Mouse (Mus musculus) cerebellum, adult 2 months (tissue): ENCODE measurements around the gene Tiam1. TPM values are rescaled to one million over a fixed set of nuclear protein-coding genes. Genes with fewer than 3 reads are reported as not detected.

Source experiments
- DNase-seq, 2 experiments: peaks; one replicate each; pipeline ENCODE4 v3.0.0; 2021
- H3K27ac ChIP-seq: fragments of 200-500 bp; 2 replicates; pipeline ENCODE4 v1.5.1; 2012; ENCODE audit warnings: low read length, control low read depth, inconsistent platforms; ENCODE audit not compliant: insufficient read depth
- H3K27me3 ChIP-seq: fragments of 200-500 bp; 2 replicates; pipeline ENCODE4 v1.6.1; 2012; ENCODE audit warnings: inconsistent platforms, mild to moderate bottlenecking, low read length, moderate library complexity; ENCODE audit not compliant: control insufficient read depth, insufficient read depth
- H3K4me1 ChIP-seq: fragments of 200-500 bp; 2 replicates; pipeline ENCODE4 v1.6.1; 2011; ENCODE audit warnings: low read length; ENCODE audit not compliant: control insufficient read depth, insufficient read depth
- H3K4me3 ChIP-seq: fragments of 200-500 bp; replicated peaks from 2 replicates; pipeline ENCODE3; 2011; ENCODE audit warnings: mild to moderate bottlenecking, low read depth, low read length, control low read depth; ENCODE audit not compliant: insufficient read depth
- CTCF ChIP-seq: fragments of 200-500 bp; IDR thresholded peaks from 2 replicates; pipeline ENCODE4 v1.5.1; 2011; ENCODE audit warnings: low read depth, mild to moderate bottlenecking, control low read depth, low read length, moderate library complexity, borderline replicate concordance; ENCODE audit not compliant: insufficient read depth
- POLR2A ChIP-seq: fragments of 200-500 bp; IDR thresholded peaks from 2 replicates; pipeline ENCODE4 v1.6.1; 2011; ENCODE audit warnings: low read length, control low read depth, borderline replicate concordance; ENCODE audit not compliant: insufficient read depth
- WGBS: fragments of 180-500 bp; shearing (Covaris S2); methylation state at CpG from one replicate; pipeline ENCODE4 v1.1.7; 2018; 5-methylcytosine and 5-hydroxymethylcytosine counted together
- polyA plus RNA-seq: library from polyadenylated mRNA; depleted of rRNA; stranded (reverse); fragments of >200 nt; gene quantifications from 2 replicates; pipeline ENCODE4 v1.2.3, GENCODE M21; 2012; rRNA removed

Tiam1 gene
- polyA plus RNA-seq, result 73.6 and 88.5 TPM in 2 replicates

DNA sequence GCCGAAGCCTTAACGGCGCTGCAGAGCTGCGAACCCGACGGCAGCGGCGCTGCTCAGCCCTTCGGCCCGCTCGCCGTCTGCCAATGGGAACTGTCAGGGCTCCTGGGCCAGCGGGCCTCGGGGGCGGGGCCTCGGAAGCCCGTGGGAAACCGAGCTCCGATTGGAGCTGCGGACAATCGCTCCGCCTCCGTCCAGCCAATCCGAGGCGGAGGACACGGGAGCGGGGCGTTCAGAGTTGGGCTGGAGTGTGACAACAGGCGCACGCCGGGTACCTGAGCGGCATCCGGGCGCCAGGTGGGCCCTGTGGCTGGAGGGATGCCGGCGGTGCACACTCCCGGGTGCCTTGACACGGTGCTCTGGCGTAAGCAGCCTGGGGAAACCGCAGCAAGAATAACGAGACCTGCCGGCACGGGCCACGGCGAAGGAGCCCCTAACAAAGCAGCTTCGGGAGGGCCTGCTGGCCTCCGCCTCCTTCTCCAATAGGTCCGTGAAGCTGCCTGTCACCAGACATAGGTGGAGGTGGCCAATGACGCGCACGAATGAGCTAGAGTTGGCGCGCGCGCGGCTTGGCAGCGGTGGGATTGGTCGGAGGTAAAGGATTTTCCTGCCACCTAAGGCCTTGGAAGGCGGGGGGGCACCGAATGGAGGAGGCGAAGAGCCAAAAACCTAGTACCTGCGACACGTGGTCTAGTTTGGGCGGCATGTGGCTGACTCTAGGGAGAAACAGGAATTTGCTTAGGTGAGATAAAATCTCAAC is at the start of gene Tiam1:
Gene Tiam1, minus strand, starts transcription at position 10 of the 757 bp plus-strand sequence.
- WGBS, result under 1% methylated on average over 64 of the region's 64 CpGs
- DNase-seq, result peak; percentile 99 to 100
- H3K4me1 ChIP-seq, result no peaks in the 10 kb centered on the region
- TF ChIP-seq CTCF, result no peak
- TF ChIP-seq POLR2A, result peak; percentile 74; the same call in 1 of the 2 replicates
- H3K27ac ChIP-seq, result peak within 1 kb of the TSS; percentile 10; the same call in 1 of the 2 replicates
- peak within 1 kb of the TSS; percentile 89 for H3K4me3 ChIP-seq
- no peaks in the 10 kb centered on the region for H3K27me3 ChIP-seq

- no peaks in the 10 kb centered on the region for H3K4me1 ChIP-seq
- no peak overlapping the region for H3K27ac ChIP-seq
- WGBS, result 79% methylated on average over 6 of the region's 6 CpGs
- no peak for DNase-seq
- H3K27me3 ChIP-seq, result no peaks in the 10 kb centered on the region
- H3K4me3 ChIP-seq, result no peak overlapping the region
- no peak for TF ChIP-seq CTCF
- TF ChIP-seq POLR2A, result no peak
These were observed 47.7 kb upstream of the Tiam1 start for GRCm38 (mm10) chr16:90191289-90191688.

- 49% methylated on average over 13 of the region's 13 CpGs for WGBS
- DNase-seq, result no peak
- Histone ChIP-seq H3K27me3 (no peaks in the 10 kb centered on the region), H3K4me1 (no peaks in the 10 kb centered on the region), H3K4me3 (no peak overlapping the region), H3K27ac (no peak overlapping the region)
- no peak for TF ChIP-seq POLR2A
- TF ChIP-seq CTCF, result peak; percentile 38; the same call in 1 of the 2 replicates
These were observed 43.9 kb upstream of the Tiam1 start for GRCm38 (mm10) chr16:90187453-90187852.

GRCm38 (mm10) chr16:90185928-90186588 is 42.5 kb upstream of the Tiam1 start:
- DNase-seq, result peak; percentile 76 to 85
- H3K4me3 ChIP-seq, result no peak overlapping the region
- 48% methylated on average over 8 of the region's 8 CpGs for WGBS
- no peak overlapping the region for H3K27ac ChIP-seq
- H3K4me1 ChIP-seq, result peaks cover 4% of the 10 kb centered on the region; the same call in 1 of the 2 replicates
- no peak for TF ChIP-seq POLR2A
- peak; percentile 98 for TF ChIP-seq CTCF
- no peaks in the 10 kb centered on the region for H3K27me3 ChIP-seq

DNA sequence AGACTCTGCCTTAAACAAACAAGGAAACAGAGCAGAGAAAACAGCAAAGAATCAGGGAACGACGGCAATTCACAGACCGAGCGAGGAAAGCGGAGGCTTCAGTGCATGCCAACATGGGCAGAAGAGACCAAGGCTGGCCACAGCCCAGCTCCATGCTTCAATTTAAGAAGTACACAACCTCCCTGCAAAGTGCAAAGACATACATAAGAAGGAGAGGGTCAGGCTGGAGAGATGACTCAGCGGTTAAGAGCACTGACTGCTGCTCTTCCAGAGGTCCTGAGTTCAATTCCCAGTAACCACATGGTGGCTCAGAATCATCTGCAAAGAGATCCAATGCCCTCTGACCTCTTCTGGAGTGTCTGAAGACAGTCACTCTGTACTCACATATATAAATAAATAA is 40.6 kb upstream of the Tiam1 start:
- no peaks in the 10 kb centered on the region for H3K27me3 ChIP-seq
- no peak overlapping the region for H3K4me3 ChIP-seq
- TF ChIP-seq CTCF (no peak), POLR2A (no peak)
- H3K4me1 ChIP-seq, result peaks cover 4% of the 10 kb centered on the region; the same call in 1 of the 2 replicates
- 82% methylated on average over 6 of the region's 6 CpGs for WGBS
- no peak overlapping the region for H3K27ac ChIP-seq
- no peak for DNase-seq

DNA sequence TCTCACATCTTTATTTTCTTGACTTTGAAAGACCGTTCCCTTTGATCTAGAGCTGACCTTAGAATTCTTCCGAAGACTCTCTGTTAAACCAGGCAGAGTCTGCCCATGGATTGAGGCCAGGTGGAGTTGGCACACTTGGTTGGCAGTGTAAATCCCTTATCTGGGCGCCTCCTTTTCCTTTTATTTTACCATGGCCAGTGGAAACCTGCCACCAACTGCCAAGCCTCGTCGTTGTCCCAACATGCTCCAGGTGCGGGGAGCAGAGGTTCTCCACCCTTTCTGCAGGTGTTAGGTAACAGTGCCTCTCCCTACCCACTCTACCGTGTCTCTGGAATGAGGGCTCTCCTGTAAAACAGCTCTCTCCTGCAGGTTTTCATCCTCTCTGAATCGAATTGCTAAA is 38.1 kb upstream of the Tiam1 start:
- WGBS, result 31% methylated on average over 8 of the region's 8 CpGs
- Histone ChIP-seq H3K4me3 (no peak overlapping the region), H3K4me1 (peaks cover 4% of the 10 kb centered on the region; the same call in 1 of the 2 replicates), H3K27me3 (no peaks in the 10 kb centered on the region), H3K27ac (no peak overlapping the region)
- DNase-seq, result peak; percentile 52 to 56
- TF ChIP-seq POLR2A (no peak), CTCF (no peak)

DNA sequence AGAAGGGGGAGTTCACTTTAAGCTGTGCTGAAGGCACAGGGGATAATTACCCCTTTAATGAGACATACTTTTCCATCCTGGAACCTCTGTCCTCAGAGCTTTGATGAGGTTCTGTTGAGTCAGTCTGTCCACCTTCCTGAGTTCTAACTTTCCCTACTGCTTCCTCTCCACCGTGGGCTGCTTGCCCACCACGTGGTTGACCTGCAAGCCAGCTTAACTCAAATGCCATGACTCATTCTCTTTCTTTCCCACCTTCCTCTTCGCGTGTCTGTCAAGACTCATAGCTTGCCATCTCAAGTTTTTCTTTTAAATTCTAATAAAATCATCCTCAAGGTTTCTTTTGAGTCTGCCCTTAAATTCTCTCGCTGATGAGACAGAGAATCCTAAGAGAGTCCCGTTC is 37.4 kb upstream of the Tiam1 start:
- Histone ChIP-seq H3K27ac (no peak overlapping the region), H3K4me1 (peaks cover 4% of the 10 kb centered on the region; the same call in 1 of the 2 replicates), H3K4me3 (no peak overlapping the region), H3K27me3 (no peaks in the 10 kb centered on the region)
- TF ChIP-seq POLR2A (no peak), CTCF (no peak)
- WGBS, result 84% methylated on average over 6 of the region's 6 CpGs
- no peak for DNase-seq

- Histone ChIP-seq H3K27me3 (no peaks in the 10 kb centered on the region), H3K4me1 (peaks cover 4% of the 10 kb centered on the region; the same call in 1 of the 2 replicates), H3K27ac (no peak overlapping the region), H3K4me3 (no peak overlapping the region)
- 96% methylated on average over 5 of the region's 5 CpGs for WGBS
- DNase-seq, result no peak
- no peak for TF ChIP-seq POLR2A
- no peak for TF ChIP-seq CTCF
These were observed 36.3 kb upstream of the Tiam1 start for GRCm38 (mm10) chr16:90179892-90180291.
